Mouse (Mus musculus): ENCODE results near the gene Tmem273. TPM values are rescaled to one million over a fixed set of nuclear protein-coding genes. Genes with fewer than 3 reads are reported as not detected.

The Tmem273 gene
- not detected in 2 replicates for total RNA-seq (2014; fragmentation: Nextera tagmentation)
- total RNA-seq (2017), result not detected in 2 replicates

DNA sequence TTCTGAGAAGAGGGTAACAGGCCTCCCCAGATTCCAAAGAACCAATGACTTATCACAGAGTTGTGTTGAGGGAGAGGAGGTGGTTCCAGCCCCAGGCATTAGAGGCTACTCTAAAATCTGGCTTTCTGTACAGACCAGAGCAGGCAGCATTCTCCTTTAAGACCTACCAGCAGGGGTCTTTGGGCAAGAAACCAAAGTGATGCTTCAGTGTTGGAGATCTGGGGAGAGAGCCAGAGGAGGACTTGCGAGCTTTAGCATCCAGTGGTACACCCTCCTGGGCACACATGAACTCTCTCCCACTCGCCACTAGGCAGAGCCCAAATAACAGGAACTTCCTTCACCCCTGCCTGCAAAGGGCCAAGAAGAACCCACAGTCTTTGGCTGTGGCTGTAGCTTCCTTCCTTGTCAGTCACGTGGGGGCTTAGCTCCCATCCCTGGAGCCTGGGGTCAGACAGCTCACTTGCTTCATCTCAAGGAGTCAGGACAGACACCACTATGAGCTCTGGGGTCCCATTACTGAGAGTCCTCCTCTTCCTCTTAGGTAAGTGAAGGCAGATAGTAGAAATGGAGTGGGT is at the start of gene Tmem273:
Gene Tmem273, plus strand, starts transcription at position 408 of the 575 bp plus-strand sequence.
- no peak for ATAC-seq (replicated peaks; ENCODE audit: low FRiP score, low TSS enrichment, poor library complexity, severe bottlenecking)

GRCm38 (mm10) chr14:32736561-32736960 is 49.2 kb upstream of the Tmem273 start:
- no peak for ATAC-seq (replicated peaks; ENCODE audit: low FRiP score, low TSS enrichment, poor library complexity, severe bottlenecking)

DNA sequence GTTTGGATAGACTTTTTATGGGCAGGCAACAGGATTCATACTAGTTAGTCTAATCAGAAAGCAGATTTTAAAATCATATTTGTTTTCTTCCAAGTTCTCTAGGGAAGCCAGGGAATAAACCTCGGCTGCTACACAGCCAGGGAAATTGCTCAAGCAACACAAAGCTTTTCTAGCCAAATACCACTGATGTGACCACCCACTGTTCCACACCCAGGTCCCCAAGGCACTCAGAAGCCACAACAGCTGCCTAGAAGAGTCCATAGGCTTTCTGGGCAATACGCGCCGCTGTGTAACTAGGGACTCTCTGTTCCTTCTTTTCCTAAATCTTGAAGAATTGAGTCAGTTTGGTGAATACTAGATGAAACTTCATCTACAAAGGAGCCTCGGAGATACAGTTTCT is 47.2 kb upstream of the Tmem273 start:
- ATAC-seq (replicated peaks; ENCODE audit: low FRiP score, low TSS enrichment, poor library complexity, severe bottlenecking), result no peak

DNA sequence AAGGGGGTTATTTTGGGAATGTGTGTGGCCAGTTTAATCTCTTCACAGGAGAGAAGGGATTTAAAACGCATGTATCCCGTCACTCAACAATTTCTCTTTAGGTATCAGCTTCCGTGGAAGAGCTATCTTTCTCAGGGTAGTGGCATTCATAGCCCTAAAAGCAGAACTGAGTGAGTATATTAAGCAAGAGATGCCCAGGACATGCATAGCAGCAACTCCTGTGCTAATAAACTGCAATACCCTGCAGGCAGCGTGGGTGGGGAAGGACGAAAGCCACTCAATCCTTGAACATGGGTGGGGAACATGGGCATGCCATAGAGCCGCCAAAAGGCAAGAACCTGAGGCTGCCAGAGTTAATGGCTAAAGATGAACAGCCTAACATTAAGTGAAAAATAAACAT is 37.2 kb upstream of the Tmem273 start:
- ATAC-seq (replicated peaks; ENCODE audit: low FRiP score, low TSS enrichment, poor library complexity, severe bottlenecking), result no peak

DNA sequence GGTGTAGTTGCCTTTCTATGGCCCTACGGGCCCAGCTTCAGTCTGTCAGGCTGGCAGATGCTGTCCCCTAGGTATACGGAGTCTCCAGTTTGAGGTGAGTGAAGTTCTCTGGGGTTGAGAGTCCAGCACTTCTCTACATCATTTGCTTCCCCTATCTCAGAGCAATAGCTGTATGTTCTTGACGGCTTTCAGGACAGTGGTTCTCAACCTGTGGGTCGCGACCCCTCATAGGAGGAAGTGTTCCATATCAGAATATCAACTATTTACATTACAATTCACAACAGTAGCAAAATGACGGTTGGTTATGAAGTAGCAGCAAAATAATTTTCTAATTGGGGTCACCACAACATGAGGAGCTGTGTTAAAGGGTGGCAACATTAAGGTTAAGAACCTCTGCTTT is 35.0 kb upstream of the Tmem273 start:
- ATAC-seq (replicated peaks; ENCODE audit: low FRiP score, low TSS enrichment, poor library complexity, severe bottlenecking), result no peak

GRCm38 (mm10) chr14:32754286-32754685 is 31.5 kb upstream of the Tmem273 start:
- no peak for ATAC-seq (replicated peaks; ENCODE audit: low FRiP score, low TSS enrichment, poor library complexity, severe bottlenecking)

DNA sequence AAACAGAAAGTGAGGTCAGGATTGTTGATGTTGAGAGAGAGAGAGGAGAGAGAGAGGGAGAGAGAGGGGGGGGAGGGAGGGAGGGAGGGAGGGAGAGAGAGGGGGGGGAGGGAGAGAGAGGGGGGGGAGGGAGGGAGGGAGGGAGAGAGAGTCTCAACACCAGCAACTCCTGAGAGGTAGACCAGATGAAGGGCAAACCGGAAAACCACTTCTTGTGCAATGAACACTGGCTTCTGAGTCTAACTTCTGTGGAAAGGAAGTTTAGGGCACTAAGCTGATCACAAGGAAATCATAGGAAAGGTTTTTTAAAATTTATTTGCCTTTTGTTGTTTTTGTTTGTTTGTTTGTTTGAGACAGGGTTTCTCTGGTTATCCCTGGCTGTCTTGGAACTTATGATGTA is 23.6 kb upstream of the Tmem273 start:
- no peak for ATAC-seq (replicated peaks; ENCODE audit: low FRiP score, low TSS enrichment, poor library complexity, severe bottlenecking)

DNA sequence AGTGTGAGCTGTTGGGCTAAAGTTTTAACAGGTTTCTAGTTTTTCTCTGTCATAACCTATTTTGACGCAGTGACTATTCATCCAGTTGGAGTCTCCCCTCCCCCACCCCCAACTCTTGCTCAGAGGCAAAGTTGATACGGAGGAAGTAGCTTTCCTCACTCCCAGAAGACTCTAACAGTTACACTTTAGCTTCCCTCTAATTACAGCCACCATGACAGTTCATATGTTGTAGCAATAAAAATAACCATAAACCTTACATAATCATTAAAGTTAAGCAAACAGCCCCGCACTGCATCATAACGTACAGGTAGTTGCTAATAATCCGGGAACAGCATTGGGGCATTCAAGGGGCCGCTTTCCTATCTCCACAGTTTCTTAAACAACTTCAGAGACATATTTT is 15.2 kb upstream of the Tmem273 start:
- no peak for ATAC-seq (replicated peaks; ENCODE audit: low FRiP score, low TSS enrichment, poor library complexity, severe bottlenecking)

- no peak for ATAC-seq (replicated peaks; ENCODE audit: low FRiP score, low TSS enrichment, poor library complexity, severe bottlenecking)
These were observed 13.7 kb upstream of the Tmem273 start for GRCm38 (mm10) chr14:32772085-32772484.

- ATAC-seq (replicated peaks; ENCODE audit: low FRiP score, low TSS enrichment, poor library complexity, severe bottlenecking), result no peak
These were observed 13.0 kb upstream of the Tmem273 start for GRCm38 (mm10) chr14:32772791-32773190.

GRCm38 (mm10) chr14:32773456-32773855 is 12.3 kb upstream of the Tmem273 start:
- ATAC-seq (replicated peaks; ENCODE audit: low FRiP score, low TSS enrichment, poor library complexity, severe bottlenecking), result no peak

GRCm38 (mm10) chr14:32776077-32776476 is 9.7 kb upstream of the Tmem273 start:
- ATAC-seq (replicated peaks; ENCODE audit: low FRiP score, low TSS enrichment, poor library complexity, severe bottlenecking), result no peak

GRCm38 (mm10) chr14:32778362-32778761 is 7.4 kb upstream of the Tmem273 start:
- no peak for ATAC-seq (replicated peaks; ENCODE audit: low FRiP score, low TSS enrichment, poor library complexity, severe bottlenecking)

GRCm38 (mm10) chr14:32782866-32783265 is 2.9 kb upstream of the Tmem273 start:
- no peak for ATAC-seq (replicated peaks; ENCODE audit: low FRiP score, low TSS enrichment, poor library complexity, severe bottlenecking)

GRCm38 (mm10) chr14:32784130-32784747 is 1.5 kb upstream of the Tmem273 start:
- ATAC-seq (replicated peaks; ENCODE audit: low FRiP score, low TSS enrichment, poor library complexity, severe bottlenecking), result 0 out of 2 replicates have a peak, but pooled peaks have one; percentile 50

DNA sequence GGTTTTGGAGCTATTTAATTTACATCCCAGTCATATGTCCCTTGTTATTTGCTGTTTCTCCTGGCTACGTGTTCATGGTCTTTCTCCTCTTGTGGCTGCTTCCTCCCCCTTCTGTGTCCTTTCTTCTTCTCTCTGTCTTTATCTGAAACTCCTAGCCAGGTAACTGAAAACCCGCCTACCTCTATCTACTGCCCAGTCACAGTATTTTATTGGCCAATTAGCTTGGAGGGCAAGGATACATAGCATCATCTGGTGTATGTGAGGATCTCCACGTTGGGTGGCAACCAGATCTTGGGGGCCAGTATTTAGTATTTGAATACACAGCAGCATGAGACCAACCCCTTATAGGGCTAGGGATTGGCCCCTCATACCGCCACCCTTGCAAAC is 1.0 kb upstream of the Tmem273 start:
- no peak for ATAC-seq (replicated peaks; ENCODE audit: low FRiP score, low TSS enrichment, poor library complexity, severe bottlenecking)

DNA sequence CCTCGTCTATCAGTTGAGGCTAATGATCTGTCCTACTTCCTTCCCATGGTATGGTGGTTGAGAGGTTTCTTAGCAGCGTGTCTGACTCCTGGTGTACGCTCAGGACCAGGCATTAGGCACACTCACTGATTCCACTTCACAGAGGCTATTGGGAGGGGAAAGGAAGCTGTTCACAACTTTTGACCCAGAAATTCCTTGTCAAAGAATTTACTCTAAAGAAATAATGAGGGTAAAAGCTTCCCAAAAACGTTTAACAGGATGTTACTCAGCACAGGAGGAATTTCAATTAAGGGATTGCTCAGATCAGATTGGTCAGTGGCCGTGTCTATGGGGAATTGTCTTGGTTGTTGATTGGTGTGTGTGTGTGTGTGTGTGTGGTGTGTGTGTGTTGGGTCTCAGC is 1.9 kb downstream of the Tmem273 start:
- ATAC-seq (replicated peaks; ENCODE audit: low FRiP score, low TSS enrichment, poor library complexity, severe bottlenecking), result no peak

GRCm38 (mm10) chr14:32796375-32796774 is 10.6 kb downstream of the Tmem273 start:
- ATAC-seq (replicated peaks; ENCODE audit: low FRiP score, low TSS enrichment, poor library complexity, severe bottlenecking), result no peak

DNA sequence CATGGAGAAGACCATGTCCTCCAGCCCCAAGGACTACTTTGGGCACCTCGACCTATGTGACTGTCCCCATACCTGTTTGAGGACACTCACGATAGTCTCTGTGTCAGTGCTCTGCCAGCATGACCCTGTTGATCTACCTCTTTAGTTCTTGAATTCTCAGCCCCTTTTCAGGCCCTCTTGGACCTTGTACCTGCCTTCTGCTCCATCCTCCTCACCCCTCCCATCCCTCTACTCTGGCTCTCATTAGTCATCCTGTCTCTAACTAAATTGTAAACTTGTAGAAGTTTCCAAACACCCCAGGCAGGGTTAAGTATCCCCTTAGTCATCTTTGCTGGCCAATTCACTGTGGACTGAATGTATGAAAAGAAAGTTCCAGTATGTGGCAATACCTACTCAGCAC is 12.0 kb downstream of the Tmem273 start:
- no peak for ATAC-seq (replicated peaks; ENCODE audit: low FRiP score, low TSS enrichment, poor library complexity, severe bottlenecking)

GRCm38 (mm10) chr14:32798355-32798754 is 12.6 kb downstream of the Tmem273 start:
- ATAC-seq (replicated peaks; ENCODE audit: low FRiP score, low TSS enrichment, poor library complexity, severe bottlenecking), result no peak

- no peak for ATAC-seq (replicated peaks; ENCODE audit: low FRiP score, low TSS enrichment, poor library complexity, severe bottlenecking)
These were observed 14.3 kb downstream of the Tmem273 start for GRCm38 (mm10) chr14:32800048-32800447.

Measured in megakaryocyte-erythroid progenitor cell, adult 5-6 weeks (primary cell).